Mouse (Mus musculus): ENCODE data around the gene Zfyve21.

Zfyve21 gene

DNA sequence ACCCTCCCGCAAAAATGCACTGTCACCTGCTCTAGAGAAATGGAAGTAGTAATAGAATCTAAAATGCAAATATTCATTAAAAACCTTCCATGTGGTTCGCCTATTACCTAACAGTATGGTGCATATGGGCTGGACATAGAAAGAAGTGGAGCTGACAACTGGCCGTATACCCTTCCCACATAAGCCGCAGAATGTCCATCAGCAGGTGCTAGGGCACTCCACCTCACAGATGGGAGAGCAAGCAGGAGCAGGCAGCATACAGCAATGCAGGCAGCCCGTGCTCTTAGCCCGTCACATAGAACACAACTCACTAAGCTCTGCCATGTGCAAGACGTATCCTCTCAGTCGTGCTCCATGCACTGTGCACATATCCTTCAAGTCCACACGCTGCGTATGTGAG, 32.8 kb downstream of the Zfyve21 start:
- DNase-seq: no peak

DNA sequence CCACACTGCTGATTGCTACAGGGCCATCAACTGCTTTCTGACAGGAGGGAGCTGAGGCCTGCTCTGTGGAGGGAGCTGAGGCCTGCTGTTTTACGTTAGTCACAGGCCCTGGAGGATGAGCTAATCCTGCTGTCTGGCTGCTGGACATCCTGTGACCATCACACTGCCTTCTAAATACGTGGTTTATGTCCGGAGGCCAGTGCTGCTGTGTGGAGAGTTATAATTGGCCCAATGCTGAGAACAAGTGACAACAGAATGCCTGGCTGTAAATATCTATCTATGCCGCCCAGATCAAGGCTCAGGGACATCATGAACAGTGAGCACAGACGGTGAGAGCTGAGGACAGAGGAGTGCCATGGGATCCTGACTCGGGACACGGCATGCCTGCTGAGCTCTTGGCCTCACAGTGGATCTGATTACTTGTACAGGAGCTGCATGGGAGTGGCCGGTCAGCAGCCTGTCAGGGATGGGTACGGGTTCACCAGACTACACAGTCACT, 34.4 kb downstream of the Zfyve21 start:
- no peak for DNase-seq

DNA sequence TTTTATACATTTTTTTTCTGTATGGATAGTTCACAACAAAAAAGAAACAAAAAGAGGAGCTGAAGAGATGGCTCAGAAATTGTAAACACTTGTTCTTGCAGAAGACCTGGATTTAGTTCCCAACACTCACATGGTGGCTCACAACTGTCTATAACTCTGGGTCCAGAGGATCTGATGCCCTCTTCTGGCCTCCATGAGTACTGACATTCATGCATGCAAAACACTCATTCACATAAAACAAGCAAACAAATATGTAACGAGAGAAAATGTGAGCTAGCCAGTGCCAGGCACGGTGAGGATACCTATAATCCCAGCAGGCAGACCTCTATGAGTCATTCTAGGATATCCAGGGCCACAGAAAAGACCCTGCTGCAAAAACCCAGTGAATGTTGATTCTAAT, 37.3 kb downstream of the Zfyve21 start:
- DNase-seq: no peak

DNA sequence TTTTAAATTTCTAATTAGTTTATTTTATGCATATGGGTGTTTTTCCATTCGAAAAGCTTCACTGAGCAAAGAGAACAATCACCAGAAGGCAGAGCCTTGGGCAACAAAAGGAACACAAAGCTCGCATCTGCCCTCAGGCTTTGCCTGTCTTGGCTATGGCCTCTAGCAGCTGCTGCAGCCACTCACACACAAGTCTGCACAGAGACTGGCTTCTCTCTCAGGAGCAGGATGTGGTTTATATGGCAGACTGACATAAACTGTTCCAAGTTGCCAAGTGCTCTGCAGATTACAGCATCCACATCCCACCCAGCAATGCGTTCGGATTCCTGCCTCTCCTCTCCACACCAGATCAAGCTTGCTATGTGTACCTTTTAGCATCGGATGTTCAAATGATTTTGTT, 37.8 kb downstream of the Zfyve21 start:
- no peak for DNase-seq

DNA sequence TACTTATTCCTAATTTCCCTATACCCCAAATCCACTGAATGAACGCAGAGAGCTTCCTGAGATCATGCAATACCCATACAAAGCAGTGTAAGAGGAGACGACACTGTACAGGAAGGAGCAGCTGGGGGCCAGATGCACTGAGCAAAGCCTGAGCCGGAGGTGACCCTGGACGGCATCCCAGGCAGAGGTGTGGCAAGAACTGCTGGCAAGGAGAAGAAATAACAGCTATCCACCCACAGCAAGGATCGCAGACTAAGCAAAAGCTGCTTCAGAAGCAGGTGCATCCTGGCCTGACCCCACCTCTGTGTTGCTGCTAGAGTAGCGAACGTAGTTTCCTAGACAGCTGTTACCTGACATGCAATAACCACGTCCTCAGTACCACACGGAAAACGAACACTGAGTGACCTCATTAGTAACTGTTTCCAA, 39.1 kb downstream of the Zfyve21 start:
- DNase-seq: peak; percentile 32

DNA sequence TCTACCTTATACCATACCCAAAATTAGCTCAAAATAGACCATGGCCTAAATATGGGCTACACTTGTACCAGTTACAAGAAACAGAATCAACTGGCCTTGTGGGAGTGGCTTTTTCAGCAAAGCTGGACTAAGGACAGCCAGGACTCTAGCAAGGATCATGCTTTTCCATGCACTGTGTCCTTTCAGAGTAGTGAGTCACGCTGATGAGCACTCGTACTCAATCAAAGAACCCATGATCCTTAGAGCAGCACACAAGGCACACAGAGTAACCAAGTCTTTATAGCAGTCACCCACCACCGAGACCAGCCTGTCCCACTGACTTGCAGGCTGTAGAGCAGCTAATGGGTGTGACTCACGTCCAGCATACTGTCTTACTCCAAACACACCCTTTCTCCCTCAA, 39.6 kb downstream of the Zfyve21 start:
- no peak for DNase-seq

DNA sequence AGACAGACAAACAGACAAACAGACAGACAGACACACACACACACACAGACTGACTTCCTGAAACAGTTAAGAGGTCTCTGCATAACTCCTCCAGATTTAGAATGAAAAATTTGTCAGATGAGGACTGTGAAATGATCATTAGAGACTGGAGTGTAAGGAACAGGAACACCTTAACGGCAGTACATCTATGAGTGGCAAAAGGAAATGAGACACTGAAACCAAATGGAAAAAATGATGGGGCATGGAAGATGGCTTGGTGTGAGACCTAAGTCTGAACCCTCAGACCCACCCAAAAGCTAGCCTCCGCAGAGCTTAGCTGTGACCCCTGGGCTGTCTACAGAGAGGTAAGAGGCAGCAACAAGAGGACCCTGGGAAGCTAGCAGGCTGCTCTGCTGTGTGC, 41.5 kb downstream of the Zfyve21 start:
- DNase-seq: no peak

DNA sequence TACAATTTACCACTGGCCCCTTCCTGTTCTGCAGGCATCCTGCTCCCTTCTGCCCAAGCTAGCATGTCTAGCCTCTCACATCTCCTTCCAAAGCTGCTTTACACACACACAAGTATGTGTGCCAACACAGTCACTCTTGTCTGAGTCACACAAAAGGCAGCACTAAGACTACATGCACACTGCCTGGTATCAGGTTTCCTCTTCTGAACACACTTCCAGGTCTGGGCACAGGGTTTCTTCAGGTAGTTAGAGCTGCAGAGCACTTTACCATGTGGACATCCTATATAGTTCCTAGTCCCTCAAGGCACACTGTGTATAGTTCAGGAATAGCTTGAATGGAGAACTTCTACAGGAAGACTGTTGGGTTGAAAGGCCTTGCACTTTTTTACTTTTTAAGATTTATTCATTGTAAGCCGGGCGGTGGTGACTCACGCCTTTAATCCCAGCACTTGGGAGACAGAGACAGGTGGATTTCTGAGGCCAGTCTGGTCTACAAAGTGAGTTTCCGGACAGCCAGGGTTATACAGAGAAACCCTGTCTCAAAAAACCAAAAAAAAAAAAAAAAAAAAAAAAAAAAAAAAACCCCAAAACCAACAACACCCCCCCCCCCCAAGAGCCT, 50.3 kb downstream of the Zfyve21 start:
- DNase-seq: no peak

DNA sequence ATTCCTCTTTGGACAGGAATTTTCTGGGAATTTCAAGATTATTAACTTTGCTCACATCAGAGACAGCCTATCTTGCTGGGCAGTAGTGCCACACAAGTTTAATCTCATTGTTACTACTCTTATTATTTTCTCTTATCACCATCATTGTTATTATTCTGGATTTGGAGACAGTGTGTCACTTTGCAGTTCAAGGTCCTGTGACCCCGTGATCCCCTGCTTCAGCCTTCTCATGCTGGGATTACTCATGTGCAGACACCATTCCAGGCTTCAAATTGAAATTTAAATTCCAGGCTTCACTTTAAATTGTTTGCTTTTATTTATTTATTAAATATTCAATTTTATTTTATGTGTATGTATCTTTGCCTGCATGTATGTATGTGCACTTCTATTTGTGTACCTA, 55.8 kb downstream of the Zfyve21 start:
- DNase-seq: no peak

DNA sequence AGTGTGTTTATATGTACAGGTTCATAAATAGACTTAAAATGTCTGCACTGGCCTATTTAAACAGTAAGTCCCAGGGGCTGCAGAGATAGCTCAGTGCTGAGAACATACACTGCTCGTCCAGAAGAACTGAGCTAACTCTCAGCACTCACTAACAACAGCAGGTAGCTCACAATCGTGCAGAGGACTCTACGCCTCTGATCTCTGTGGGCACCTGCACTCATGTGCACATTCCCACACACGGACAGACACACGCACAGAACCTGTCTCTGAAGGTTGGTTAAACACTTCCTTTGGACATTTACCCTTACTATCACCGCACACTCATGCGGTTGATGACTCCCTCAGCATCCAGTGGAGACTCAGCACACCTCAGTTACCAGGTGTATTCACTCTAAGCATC, 56.8 kb downstream of the Zfyve21 start:
- no peak for DNase-seq

DNA sequence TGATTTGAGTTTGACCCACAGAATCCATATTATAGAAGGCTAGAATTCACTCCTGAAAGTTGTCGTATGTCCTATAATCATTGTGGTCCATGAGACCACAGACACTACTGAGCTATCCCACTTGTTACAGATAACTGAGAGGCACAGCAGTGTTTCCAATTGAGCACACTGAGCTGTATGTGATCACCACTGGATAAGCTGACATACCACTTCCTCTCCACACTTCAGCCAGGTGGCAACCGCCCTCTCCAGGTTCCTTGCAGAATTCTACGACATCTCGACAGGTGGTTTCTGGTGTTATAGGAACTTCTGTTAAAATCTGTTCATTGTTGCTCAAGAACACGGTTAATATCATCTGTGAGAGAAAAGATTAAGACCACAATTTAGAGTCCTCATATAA, 58.1 kb downstream of the Zfyve21 start:
- DNase-seq: no peak

DNA sequence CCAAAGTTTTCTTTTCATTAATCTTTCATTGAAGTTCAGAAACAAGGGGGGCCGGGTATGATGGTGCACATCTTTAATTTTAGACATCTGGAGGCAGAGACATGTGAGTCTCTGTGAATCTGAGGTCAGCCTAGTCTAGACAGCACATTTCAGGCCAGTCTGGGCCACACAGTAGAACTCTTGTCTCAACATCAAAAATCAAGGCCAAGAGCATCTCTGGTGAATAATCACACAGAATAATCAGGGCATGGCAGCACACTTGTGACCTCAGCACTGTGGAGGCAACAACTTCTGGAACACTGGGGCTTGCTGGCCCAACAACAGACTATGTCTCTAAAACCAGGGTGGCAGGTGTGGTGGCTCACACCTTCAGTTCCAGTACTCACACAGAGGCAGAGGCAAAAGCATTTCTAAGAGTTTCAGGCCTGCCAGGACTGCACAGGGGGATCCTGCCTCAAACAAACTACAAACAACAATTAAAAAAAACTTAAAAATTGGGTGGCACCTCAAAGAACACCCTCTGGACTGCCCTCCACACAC, 60.7 kb downstream of the Zfyve21 start:
- DNase-seq: no peak

DNA sequence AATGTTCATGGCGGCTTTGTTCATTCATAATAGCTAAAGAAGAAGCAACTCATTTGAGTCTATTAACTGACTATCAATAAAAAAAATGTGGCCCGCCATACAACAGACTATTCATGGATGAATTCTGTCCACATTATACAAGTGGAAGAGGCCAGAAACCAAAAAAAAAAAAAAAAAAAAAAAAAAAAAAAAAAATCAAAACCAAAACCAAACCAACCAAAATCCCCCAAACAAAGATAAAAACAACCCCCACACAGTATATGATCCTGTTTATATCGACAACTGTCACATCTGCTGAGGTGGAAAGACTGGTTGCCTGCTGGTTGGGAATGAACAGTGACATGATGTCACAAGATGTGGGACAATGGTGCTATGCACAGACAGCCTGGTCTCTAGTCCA, 61.5 kb downstream of the Zfyve21 start:
- DNase-seq: no peak

DNA sequence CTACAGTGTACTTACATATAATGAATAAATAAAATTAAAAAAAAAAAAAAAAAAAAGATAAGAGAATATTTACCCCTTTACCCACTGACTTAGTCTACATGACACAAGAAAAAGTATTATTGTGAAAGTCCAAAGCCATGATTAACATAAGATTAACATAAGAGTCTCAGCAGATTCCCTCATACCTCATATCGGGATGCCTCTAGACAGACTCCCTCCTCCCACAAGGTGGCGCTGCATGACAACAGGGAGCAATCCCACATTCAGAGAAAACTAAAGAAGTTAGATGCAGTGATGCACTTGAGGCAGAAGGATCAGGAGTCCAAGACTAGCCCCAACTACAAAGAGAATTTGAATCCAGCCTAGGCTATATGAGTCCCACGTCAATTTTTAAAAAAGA, 64.2 kb downstream of the Zfyve21 start:
- peak; percentile 46 for DNase-seq
